Mouse (Mus musculus): ENCODE data around the gene Fmnl2. TPM values are rescaled to one million over a fixed set of nuclear protein-coding genes. Genes with fewer than 3 reads are reported as not detected.
A peak's percentile ranks its signal among the peaks of the same experiment; 100 is the strongest.

The Fmnl2 gene
- polyA plus RNA-seq, 1 experiment from 2014 or later, result 3.0 TPM

DNA sequence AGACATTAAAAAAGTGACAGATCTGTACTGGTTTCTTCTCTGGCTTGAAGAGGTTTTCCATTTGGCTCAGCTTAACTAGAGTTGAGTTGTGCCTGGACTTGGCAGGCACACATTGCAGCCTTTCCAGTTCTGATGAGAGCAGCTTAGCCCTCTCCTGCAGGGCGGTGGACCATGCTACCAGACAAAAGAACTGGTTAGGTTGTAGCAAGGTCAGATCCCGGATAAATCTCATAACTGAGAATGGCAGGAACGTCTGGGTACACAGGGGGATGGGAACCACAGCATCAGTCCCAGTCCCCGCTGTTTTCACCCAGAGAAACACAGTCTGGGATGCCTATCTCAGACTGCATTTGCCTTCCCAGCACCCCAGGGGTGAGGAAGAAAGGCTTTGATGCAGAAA, 127.5 kb downstream of the Fmnl2 start:
- TF ChIP-seq EP300 (optimal IDR thresholded peaks at IDR 0.05), result no peak
- TF ChIP-seq CTCF (IDR thresholded peaks at IDR 0.05; ENCODE audit: low read depth), result no peak
- Histone ChIP-seq H3K4me2 (replicated peaks; ENCODE audit: low read depth) (no peak overlapping the region), H3K4me1 (replicated peaks; ENCODE audit: control insufficient read depth, insufficient read depth) (no peaks in the 10 kb centered on the region), H3K9ac (ENCODE audit: low read length) (no peak overlapping the region), H3K27me3 (ENCODE audit: control insufficient read depth, insufficient read depth, low read length) (no peaks in the 10 kb centered on the region), H3K36me3 (ENCODE audit: control insufficient read depth, insufficient read depth, low read length) (no peaks in the 10 kb centered on the region), H3K4me3 (ENCODE audit: low read depth, low read length) (no peak overlapping the region), H3K9me3 (ENCODE audit: control insufficient read depth, low read length) (no peaks in the 10 kb centered on the region), H3K27ac (replicated peaks) (no peak overlapping the region)
- 37% methylated on average over 4 of the region's 4 CpGs for WGBS
- DNase-seq (ENCODE audit: low spot score), result no peak
- no peak for ATAC-seq (ENCODE audit: low FRiP score, low TSS enrichment)

DNA sequence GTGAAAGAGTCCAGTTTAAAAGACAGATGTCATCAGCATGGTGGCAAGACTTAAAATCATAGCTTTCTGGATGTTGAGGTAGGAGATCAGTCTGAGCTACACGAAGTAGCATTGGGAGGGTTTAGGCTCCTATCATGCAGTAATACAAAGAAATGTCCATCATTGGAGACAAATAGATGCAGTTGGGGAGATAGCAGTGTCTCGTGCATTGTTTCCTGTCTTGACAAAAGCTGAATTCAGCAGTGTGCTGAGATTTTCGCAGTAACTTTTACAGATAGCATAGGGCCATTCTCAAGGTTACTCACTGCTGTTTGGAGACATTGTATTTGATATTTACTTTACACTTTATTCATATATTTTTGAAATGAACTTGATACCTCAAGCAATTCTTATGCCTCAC, 128.7 kb downstream of the Fmnl2 start:
- no peaks in the 10 kb centered on the region for H3K27me3 ChIP-seq (ENCODE audit: control insufficient read depth, insufficient read depth, low read length)
- no peaks in the 10 kb centered on the region for H3K36me3 ChIP-seq (ENCODE audit: control insufficient read depth, insufficient read depth, low read length)
- WGBS, result 68% methylated on average over 3 of the region's 3 CpGs
- H3K27ac ChIP-seq (replicated peaks), result no peak overlapping the region
- TF ChIP-seq CTCF (IDR thresholded peaks at IDR 0.05; ENCODE audit: low read depth) (no peak), EP300 (optimal IDR thresholded peaks at IDR 0.05) (no peak)
- ATAC-seq (ENCODE audit: low FRiP score, low TSS enrichment) (no peak), DNase-seq (ENCODE audit: low spot score) (no peak)
- no peaks in the 10 kb centered on the region for H3K9me3 ChIP-seq (ENCODE audit: control insufficient read depth, low read length)
- no peak overlapping the region for H3K4me3 ChIP-seq (ENCODE audit: low read depth, low read length)
- H3K4me1 ChIP-seq (replicated peaks; ENCODE audit: control insufficient read depth, insufficient read depth), result no peaks in the 10 kb centered on the region; the same call in 1 of the 2 replicates
- no peak overlapping the region for H3K4me2 ChIP-seq (replicated peaks; ENCODE audit: low read depth)
- H3K9ac ChIP-seq (ENCODE audit: low read length), result no peak overlapping the region

DNA sequence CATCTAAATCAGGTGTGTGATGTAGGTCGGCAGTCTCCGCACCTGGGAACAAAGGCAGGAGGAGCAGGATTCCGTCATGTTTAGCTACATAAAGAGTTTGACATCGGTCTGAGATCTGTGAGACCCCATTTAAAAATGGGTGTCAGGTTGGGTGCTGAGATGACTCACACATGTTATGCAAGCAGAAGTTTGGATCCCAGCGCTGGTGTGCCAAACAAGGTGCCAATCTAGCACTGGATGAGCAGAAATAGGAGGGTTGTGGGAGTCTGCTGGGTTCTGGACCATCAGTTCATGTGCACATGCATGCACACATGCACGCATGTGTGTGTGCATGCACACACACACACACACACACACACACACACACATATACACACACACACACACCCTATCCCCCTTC, 129.4 kb downstream of the Fmnl2 start:
- no peak overlapping the region for H3K4me3 ChIP-seq (ENCODE audit: low read depth, low read length)
- H3K9me3 ChIP-seq (ENCODE audit: control insufficient read depth, low read length), result no peaks in the 10 kb centered on the region
- H3K4me1 ChIP-seq (replicated peaks; ENCODE audit: control insufficient read depth, insufficient read depth), result peaks cover 5% of the 10 kb centered on the region; the same call in 1 of the 2 replicates
- no peak overlapping the region for H3K9ac ChIP-seq (ENCODE audit: low read length)
- no peak overlapping the region for H3K27ac ChIP-seq (replicated peaks)
- no peak for DNase-seq (ENCODE audit: low spot score)
- no peak overlapping the region for H3K4me2 ChIP-seq (replicated peaks; ENCODE audit: low read depth)
- H3K36me3 ChIP-seq (ENCODE audit: control insufficient read depth, insufficient read depth, low read length), result no peaks in the 10 kb centered on the region
- WGBS, result 81% methylated on average over 6 of the region's 6 CpGs
- no peak for ATAC-seq (ENCODE audit: low FRiP score, low TSS enrichment)
- H3K27me3 ChIP-seq (ENCODE audit: control insufficient read depth, insufficient read depth, low read length), result no peaks in the 10 kb centered on the region
- TF ChIP-seq EP300 (optimal IDR thresholded peaks at IDR 0.05) (no peak), CTCF (IDR thresholded peaks at IDR 0.05; ENCODE audit: low read depth) (no peak)

DNA sequence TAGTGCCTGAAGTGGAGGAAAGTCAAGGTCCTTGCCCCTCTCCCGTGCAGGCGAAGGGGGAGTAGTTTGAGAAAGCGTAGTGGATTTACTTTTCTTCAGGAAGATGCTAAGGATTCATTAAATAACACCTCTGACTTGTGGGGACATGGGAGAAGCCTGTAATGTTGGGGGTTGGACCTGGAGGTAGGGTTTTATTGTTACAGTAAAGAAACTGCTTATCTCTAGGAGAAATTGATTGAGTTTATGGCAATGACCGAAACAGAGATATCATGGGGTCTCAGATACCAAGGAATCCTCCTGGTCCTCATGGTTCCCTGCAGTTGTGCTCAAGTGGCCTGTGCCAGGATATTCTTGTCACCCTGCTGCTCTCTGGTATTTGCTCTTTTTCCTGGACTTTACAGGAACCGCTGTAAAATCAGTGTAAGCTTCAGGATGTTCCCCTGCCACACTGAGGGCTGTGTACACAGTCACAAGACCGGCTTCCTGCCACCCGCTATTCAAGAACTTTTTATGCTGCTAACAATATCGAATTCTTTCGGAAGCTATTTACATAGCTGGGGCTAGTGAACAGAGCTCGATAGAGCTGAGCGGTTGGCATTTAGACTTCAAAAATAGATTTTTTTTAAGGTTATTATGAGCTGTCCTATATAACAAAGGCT, 130.1 kb downstream of the Fmnl2 start:
- peak overlapping the region; percentile 29; the same call in 1 of the 2 replicates for H3K4me2 ChIP-seq (replicated peaks; ENCODE audit: low read depth)
- no peak overlapping the region for H3K9ac ChIP-seq (ENCODE audit: low read length)
- H3K36me3 ChIP-seq (ENCODE audit: control insufficient read depth, insufficient read depth, low read length), result no peaks in the 10 kb centered on the region
- no peaks in the 10 kb centered on the region for H3K9me3 ChIP-seq (ENCODE audit: control insufficient read depth, low read length)
- TF ChIP-seq EP300 (optimal IDR thresholded peaks at IDR 0.05) (no peak), CTCF (IDR thresholded peaks at IDR 0.05; ENCODE audit: low read depth) (no peak)
- H3K27ac ChIP-seq (replicated peaks), result 0 out of 2 replicates have a peak overlapping the region, but pooled peaks have one; percentile 2
- ATAC-seq (ENCODE audit: low FRiP score, low TSS enrichment) (peak; percentile 67; the same call in 1 of the 2 replicates), DNase-seq (ENCODE audit: low spot score) (peak; percentile 42)
- no peaks in the 10 kb centered on the region for H3K27me3 ChIP-seq (ENCODE audit: control insufficient read depth, insufficient read depth, low read length)
- H3K4me1 ChIP-seq (replicated peaks; ENCODE audit: control insufficient read depth, insufficient read depth), result peaks cover 5% of the 10 kb centered on the region; the same call in 1 of the 2 replicates
- WGBS, result 38% methylated on average over 11 of the region's 11 CpGs
- no peak overlapping the region for H3K4me3 ChIP-seq (ENCODE audit: low read depth, low read length)

DNA sequence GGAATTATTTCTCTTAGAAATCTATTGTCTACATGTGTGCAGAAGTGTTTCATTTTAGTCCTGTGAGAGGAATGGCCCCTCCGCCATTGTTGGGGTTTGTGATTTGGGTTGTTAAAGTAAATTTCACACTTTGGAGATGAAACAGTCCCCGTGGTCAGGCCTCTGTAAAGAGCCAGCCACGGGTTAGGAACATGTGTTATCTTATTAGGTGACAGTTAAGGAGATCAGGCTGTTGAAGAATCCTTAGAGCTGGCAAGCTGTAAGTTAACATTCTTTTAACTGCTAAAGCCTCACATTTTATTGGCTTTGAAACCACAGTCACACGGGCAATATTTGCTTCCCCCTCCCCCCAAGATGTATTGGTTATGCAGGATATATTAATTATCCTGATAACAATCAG, 131.7 kb downstream of the Fmnl2 start:
- DNase-seq (ENCODE audit: low spot score), result no peak
- 41% methylated on average over 4 of the region's 4 CpGs for WGBS
- TF ChIP-seq CTCF (IDR thresholded peaks at IDR 0.05; ENCODE audit: low read depth) (no peak), EP300 (optimal IDR thresholded peaks at IDR 0.05) (no peak)
- no peak for ATAC-seq (ENCODE audit: low FRiP score, low TSS enrichment)
- Histone ChIP-seq H3K27ac (replicated peaks) (no peak overlapping the region), H3K4me1 (replicated peaks; ENCODE audit: control insufficient read depth, insufficient read depth) (peaks cover 5% of the 10 kb centered on the region; the same call in 1 of the 2 replicates), H3K4me2 (replicated peaks; ENCODE audit: low read depth) (no peak overlapping the region), H3K4me3 (ENCODE audit: low read depth, low read length) (no peak overlapping the region), H3K27me3 (ENCODE audit: control insufficient read depth, insufficient read depth, low read length) (no peaks in the 10 kb centered on the region), H3K36me3 (ENCODE audit: control insufficient read depth, insufficient read depth, low read length) (no peaks in the 10 kb centered on the region), H3K9me3 (ENCODE audit: control insufficient read depth, low read length) (no peaks in the 10 kb centered on the region), H3K9ac (ENCODE audit: low read length) (no peak overlapping the region)
